Mouse (Mus musculus) hindbrain, embryonic 14.5 days (tissue): ENCODE measurements around the gene Krt86. TPM values are rescaled to one million over a fixed set of nuclear protein-coding genes. Genes with fewer than 3 reads are reported as not detected.
A peak's percentile ranks its signal among the peaks of the same experiment; 100 is the strongest.

Experiments
- ATAC-seq: fragments of 200-750 bp; cut with Nextera tagmentation; 2 replicates; pipeline ENCODE4 v1.8.0; 2017; ENCODE audit warnings: moderate number of reproducible peaks, mild to moderate bottlenecking, moderate TSS enrichment, moderate library complexity; ENCODE audit not compliant: low FRiP score
- DNase-seq: peaks from one replicate; pipeline ENCODE4 v3.0.0-alpha.2; 2015; ENCODE audit warnings: low spot score
- H3K27ac ChIP-seq: fragments of 300-500 bp; sonication (generic); 2 replicates; pipeline ENCODE4 v1.5.1; 2014; ENCODE audit warnings: mild to moderate bottlenecking, moderate library complexity
- H3K27me3 ChIP-seq: fragments of 300-500 bp; sonication (generic); 2 replicates; pipeline ENCODE4 v1.6.1; 2014; ENCODE audit warnings: mild to moderate bottlenecking, low read length, mixed read lengths; ENCODE audit not compliant: control insufficient read depth, insufficient read depth
- H3K36me3 ChIP-seq: fragments of 300-500 bp; sonication (generic); replicated peaks from 2 replicates; pipeline ENCODE4 v1.6.1; 2014; ENCODE audit not compliant: control insufficient read depth, insufficient read depth
- H3K4me1 ChIP-seq: fragments of 300-500 bp; sonication (generic); replicated peaks from 2 replicates; pipeline ENCODE4 v1.6.1; 2014; ENCODE audit warnings: antibody characterized with exemption, low read length, mixed read lengths; ENCODE audit not compliant: control insufficient read depth, insufficient read depth
- H3K4me2 ChIP-seq: fragments of 300-500 bp; sonication (generic); replicated peaks from 2 replicates; pipeline ENCODE4 v1.6.1; 2014; ENCODE audit warnings: mild to moderate bottlenecking, moderate library complexity
- H3K4me3 ChIP-seq: fragments of 300-500 bp; sonication (generic); replicated peaks from 2 replicates; pipeline ENCODE4 v1.5.1; 2014; ENCODE audit warnings: mild to moderate bottlenecking, low read length
- H3K9ac ChIP-seq: fragments of 300-500 bp; sonication (generic); 2 replicates; pipeline ENCODE4 v1.6.1; 2014
- H3K9me3 ChIP-seq: fragments of 300-500 bp; sonication (generic); 2 replicates; pipeline ENCODE4 v1.6.1; 2016; ENCODE audit warnings: low read length; ENCODE audit not compliant: control insufficient read depth
- WGBS: fragments of 180-500 bp; shearing (Covaris S2); extraction: QIAGEN DNeasy Blood & Tissue Kit; methylation state at CpG from one replicate; pipeline ENCODE4 v1.1.7; 2014; 5-methylcytosine and 5-hydroxymethylcytosine counted together
- polyA plus RNA-seq: library from polyadenylated mRNA; unstranded; fragments of >200 nt; fragmentation: Nextera tagmentation; extraction: Ambion mirVana; gene quantifications from 2 replicates; pipeline ENCODE4 v1.2.1, GENCODE M21; 2014

Gene Krt86
- 0.09 TPM in 1 of 2 replicates, not detected in the other for polyA plus RNA-seq

- Histone ChIP-seq H3K27me3 (no peaks in the 10 kb centered on the region), H3K9me3 (no peaks in the 10 kb centered on the region), H3K4me1 (no peaks in the 10 kb centered on the region), H3K9ac (no peak within 1 kb of the TSS), H3K27ac (no peak within 1 kb of the TSS), H3K36me3 (no peaks in the 10 kb centered on the region), H3K4me2 (no peak within 1 kb of the TSS), H3K4me3 (no peak within 1 kb of the TSS)
- no peak for DNase-seq
- WGBS = 38% methylated on average over 10 of the region's 10 CpGs
- no peak for ATAC-seq
Measured at GRCm38 (mm10) chr15:101472952-101473528, at the start of gene Krt86. Krt86 (plus strand) TSS chr15:101473478.

GRCm38 (mm10) chr15:101424914-101425313 lies 48.4 kb upstream of the Krt86 start:
- Histone ChIP-seq H3K4me1 (no peaks in the 10 kb centered on the region), H3K9me3 (no peaks in the 10 kb centered on the region), H3K36me3 (no peaks in the 10 kb centered on the region), H3K4me2 (no peak overlapping the region), H3K4me3 (no peak overlapping the region), H3K27me3 (no peaks in the 10 kb centered on the region), H3K9ac (no peak overlapping the region), H3K27ac (no peak overlapping the region)
- 32% methylated on average over 5 of the region's 5 CpGs for WGBS
- no peak for ATAC-seq
- DNase-seq = no peak

- DNase-seq = no peak
- H3K9me3 ChIP-seq = no peaks in the 10 kb centered on the region
- no peaks in the 10 kb centered on the region for H3K36me3 ChIP-seq
- WGBS = 91% methylated on average over 5 of the region's 7 CpGs
- H3K27ac ChIP-seq = no peak overlapping the region
- peaks cover 30% of the 10 kb centered on the region for H3K27me3 ChIP-seq
- H3K4me2 ChIP-seq = no peak overlapping the region
- H3K4me3 ChIP-seq = no peak overlapping the region
- 0 out of 2 replicates have a peak, but pooled peaks cover 5% of the 10 kb centered on the region for H3K4me1 ChIP-seq
- no peak overlapping the region for H3K9ac ChIP-seq
- ATAC-seq = no peak
Measured at GRCm38 (mm10) chr15:101436611-101437010, 36.7 kb upstream of the Krt86 start.

- Histone ChIP-seq H3K4me2 (peak within 1 kb of the TSS; percentile 72), H3K4me3 (peak within 1 kb of the TSS; percentile 34), H3K4me1 (0 out of 2 replicates have a peak, but pooled peaks cover 5% of the 10 kb centered on the region), H3K27ac (no peak within 1 kb of the TSS), H3K27me3 (peaks cover 30% of the 10 kb centered on the region), H3K36me3 (no peaks in the 10 kb centered on the region), H3K9ac (peak within 1 kb of the TSS; percentile 63), H3K9me3 (no peaks in the 10 kb centered on the region)
- DNase-seq (no peak), ATAC-seq (no peak; the same call in 1 of the 2 replicates)
- WGBS = 2% methylated on average over 32 of the region's 34 CpGs
Measured at GRCm38 (mm10) chr15:101438555-101438954, 34.7 kb upstream of the Krt86 start, which contains the start of gene Krt87. Krt87 (minus strand) TSS chr15:101438804.

- 0 out of 2 replicates have a peak, but pooled peaks cover 5% of the 10 kb centered on the region for H3K4me1 ChIP-seq
- ATAC-seq (no peak), DNase-seq (no peak)
- no peak overlapping the region for H3K27ac ChIP-seq
- no peaks in the 10 kb centered on the region for H3K9me3 ChIP-seq
- WGBS = 87% methylated on average over 4 of the region's 4 CpGs
- H3K36me3 ChIP-seq = no peaks in the 10 kb centered on the region
- no peak overlapping the region for H3K4me3 ChIP-seq
- H3K9ac ChIP-seq = no peak overlapping the region
- peaks cover 30% of the 10 kb centered on the region for H3K27me3 ChIP-seq
- no peak overlapping the region for H3K4me2 ChIP-seq
Measured at GRCm38 (mm10) chr15:101440837-101441236, 32.4 kb upstream of the Krt86 start.

- no peaks in the 10 kb centered on the region for H3K9me3 ChIP-seq
- no peak overlapping the region for H3K4me2 ChIP-seq
- no peaks in the 10 kb centered on the region for H3K36me3 ChIP-seq
- ATAC-seq (no peak), DNase-seq (no peak)
- 75% methylated on average over 11 of the region's 11 CpGs for WGBS
- H3K9ac ChIP-seq = no peak overlapping the region
- H3K4me1 ChIP-seq = no peaks in the 10 kb centered on the region
- no peaks in the 10 kb centered on the region for H3K27me3 ChIP-seq
- no peak overlapping the region for H3K4me3 ChIP-seq
- H3K27ac ChIP-seq = no peak overlapping the region
Measured at GRCm38 (mm10) chr15:101446572-101446971, 26.7 kb upstream of the Krt86 start.

- ATAC-seq = no peak
- DNase-seq = no peak
- Histone ChIP-seq H3K4me3 (no peak within 1 kb of the TSS), H3K4me1 (no peaks in the 10 kb centered on the region), H3K27ac (no peak within 1 kb of the TSS), H3K9me3 (no peaks in the 10 kb centered on the region), H3K36me3 (no peaks in the 10 kb centered on the region), H3K9ac (no peak within 1 kb of the TSS), H3K4me2 (no peak within 1 kb of the TSS), H3K27me3 (no peaks in the 10 kb centered on the region)
- 66% methylated on average over 2 of the region's 2 CpGs for WGBS
Measured at GRCm38 (mm10) chr15:101447444-101447843, 25.8 kb upstream of the Krt86 start, which contains the start of gene Krt88. Krt88 (plus strand) TSS chr15:101447744.

- H3K4me3 ChIP-seq = no peak overlapping the region
- ATAC-seq (peak; percentile 64; the same call in 1 of the 2 replicates), DNase-seq (peak; percentile 61)
- H3K4me2 ChIP-seq = no peak overlapping the region
- whole genome bisulfite sequencing = 8% methylated on average over 13 of the region's 13 CpGs
- no peaks in the 10 kb centered on the region for H3K36me3 ChIP-seq
- H3K27me3 ChIP-seq = no peaks in the 10 kb centered on the region
- no peak overlapping the region for H3K27ac ChIP-seq
- H3K9ac ChIP-seq = no peak overlapping the region
- no peaks in the 10 kb centered on the region for H3K4me1 ChIP-seq
- H3K9me3 ChIP-seq = 0 out of 2 replicates have a peak, but pooled peaks cover 8% of the 10 kb centered on the region
Measured at GRCm38 (mm10) chr15:101453093-101453736, 20.1 kb upstream of the Krt86 start.

- Histone ChIP-seq H3K4me1 (0 out of 2 replicates have a peak, but pooled peaks cover 5% of the 10 kb centered on the region), H3K27me3 (no peaks in the 10 kb centered on the region), H3K9me3 (0 out of 2 replicates have a peak, but pooled peaks cover 8% of the 10 kb centered on the region), H3K9ac (no peak overlapping the region), H3K36me3 (no peaks in the 10 kb centered on the region), H3K27ac (no peak overlapping the region), H3K4me3 (no peak overlapping the region), H3K4me2 (no peak overlapping the region)
- DNase-seq = no peak
- no peak for ATAC-seq
- 91% methylated on average over 8 of the region's 8 CpGs for WGBS
Measured at GRCm38 (mm10) chr15:101454774-101455173, 18.5 kb upstream of the Krt86 start.
